Mouse (Mus musculus) hindbrain, embryonic 14.5 days (tissue): ENCODE results near the gene Ranbp9. TPM values are rescaled to one million over a fixed set of nuclear protein-coding genes. Genes with fewer than 3 reads are reported as not detected.
"Not testable (repeated sequence)": the region's sequence is repeated elsewhere in the genome, so short reads cannot be mapped to it uniquely, and the experiment has no call there.

Source experiments
- ATAC-seq: fragments of 200-750 bp; cut with Nextera tagmentation; 2 replicates; pipeline ENCODE4 v1.8.0; 2017; ENCODE audit warnings: moderate number of reproducible peaks, mild to moderate bottlenecking, moderate TSS enrichment, moderate library complexity; ENCODE audit not compliant: low FRiP score
- DNase-seq: peaks from one replicate; pipeline ENCODE4 v3.0.0-alpha.2; 2015; ENCODE audit warnings: low spot score
- H3K27ac ChIP-seq: fragments of 300-500 bp; sonication (generic); 2 replicates; pipeline ENCODE4 v1.5.1; 2014; ENCODE audit warnings: mild to moderate bottlenecking, moderate library complexity
- H3K27me3 ChIP-seq: fragments of 300-500 bp; sonication (generic); 2 replicates; pipeline ENCODE4 v1.6.1; 2014; ENCODE audit warnings: mild to moderate bottlenecking, low read length, mixed read lengths; ENCODE audit not compliant: control insufficient read depth, insufficient read depth
- H3K36me3 ChIP-seq: fragments of 300-500 bp; sonication (generic); replicated peaks from 2 replicates; pipeline ENCODE4 v1.6.1; 2014; ENCODE audit not compliant: control insufficient read depth, insufficient read depth
- H3K4me1 ChIP-seq: fragments of 300-500 bp; sonication (generic); replicated peaks from 2 replicates; pipeline ENCODE4 v1.6.1; 2014; ENCODE audit warnings: antibody characterized with exemption, low read length, mixed read lengths; ENCODE audit not compliant: control insufficient read depth, insufficient read depth
- H3K4me2 ChIP-seq: fragments of 300-500 bp; sonication (generic); replicated peaks from 2 replicates; pipeline ENCODE4 v1.6.1; 2014; ENCODE audit warnings: mild to moderate bottlenecking, moderate library complexity
- H3K4me3 ChIP-seq: fragments of 300-500 bp; sonication (generic); replicated peaks from 2 replicates; pipeline ENCODE4 v1.5.1; 2014; ENCODE audit warnings: mild to moderate bottlenecking, low read length
- H3K9ac ChIP-seq: fragments of 300-500 bp; sonication (generic); 2 replicates; pipeline ENCODE4 v1.6.1; 2014
- H3K9me3 ChIP-seq: fragments of 300-500 bp; sonication (generic); 2 replicates; pipeline ENCODE4 v1.6.1; 2016; ENCODE audit warnings: low read length; ENCODE audit not compliant: control insufficient read depth
- WGBS: fragments of 180-500 bp; shearing (Covaris S2); extraction: QIAGEN DNeasy Blood & Tissue Kit; methylation state at CpG from one replicate; pipeline ENCODE4 v1.1.7; 2014; 5-methylcytosine and 5-hydroxymethylcytosine counted together
- polyA plus RNA-seq: library from polyadenylated mRNA; unstranded; fragments of >200 nt; fragmentation: Nextera tagmentation; extraction: Ambion mirVana; gene quantifications from 2 replicates; pipeline ENCODE4 v1.2.1, GENCODE M21; 2014

Ranbp9 gene
- polyA plus RNA-seq, 1 experiment from 2014 or later = 16.8 TPM

DNA sequence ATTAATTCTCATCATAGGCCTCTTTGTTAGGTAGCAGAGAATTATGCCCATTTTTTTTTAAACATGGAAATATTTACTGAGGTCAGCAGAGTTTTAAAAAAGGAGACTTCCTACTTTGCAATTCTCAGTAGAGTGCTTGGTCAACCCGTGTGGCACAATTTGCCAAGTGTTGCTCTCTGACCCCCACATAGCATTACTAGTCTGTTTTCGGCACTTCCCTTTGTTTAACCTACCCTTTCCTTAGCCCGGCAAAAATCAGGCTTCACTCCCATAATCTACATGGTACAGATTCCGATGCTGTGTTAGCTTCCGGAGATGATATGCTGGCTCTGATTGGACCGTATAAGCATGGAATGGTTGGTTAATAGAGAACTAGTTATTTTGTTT, 770 bp upstream of the Ranbp9 start:
- H3K4me1 ChIP-seq = peaks cover 31% of the 10 kb centered on the region
- H3K9me3 ChIP-seq = no peaks in the 10 kb centered on the region
- H3K4me3 ChIP-seq = peak overlapping the region; percentile 96
- H3K27ac ChIP-seq = peak overlapping the region; percentile 99
- ATAC-seq (no peak), DNase-seq (no peak)
- 28% methylated on average over 6 of the region's 6 CpGs for WGBS
- H3K27me3 ChIP-seq = no peaks in the 10 kb centered on the region
- peak overlapping the region; percentile 59 for H3K4me2 ChIP-seq
- H3K9ac ChIP-seq = peak overlapping the region; percentile 99
- H3K36me3 ChIP-seq = no peaks in the 10 kb centered on the region

DNA sequence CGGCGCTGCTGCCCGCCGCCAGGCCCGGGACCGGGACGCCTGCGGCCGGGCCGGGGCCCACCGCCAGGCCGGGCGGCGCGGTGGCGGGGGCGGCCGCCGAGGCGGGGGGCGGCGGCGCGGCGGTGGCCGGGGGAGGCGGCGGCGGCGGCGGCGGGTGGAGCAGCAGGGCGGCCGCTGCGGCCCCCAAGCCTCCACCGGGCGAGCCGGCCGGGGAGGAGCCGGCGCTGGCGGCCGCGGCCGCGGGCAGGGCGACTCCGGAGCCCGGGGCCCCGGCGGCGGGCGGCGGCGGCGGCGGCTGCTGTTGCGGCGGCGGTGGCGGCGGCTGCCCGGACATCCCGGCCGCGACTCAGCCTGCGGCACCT, 506 bp downstream of the Ranbp9 start:
- Histone ChIP-seq H3K27me3 (no peaks in the 10 kb centered on the region), H3K4me3 (peak overlapping the region; percentile 96), H3K36me3 (no peaks in the 10 kb centered on the region), H3K4me2 (peak overlapping the region; percentile 59), H3K9me3 (no peaks in the 10 kb centered on the region), H3K4me1 (peaks cover 33% of the 10 kb centered on the region), H3K9ac (peak overlapping the region; percentile 99), H3K27ac (peak overlapping the region; percentile 99)
- peak; percentile 10 for ATAC-seq
- no peak for DNase-seq
- under 1% methylated on average over 41 of the region's 67 CpGs for WGBS

- Histone ChIP-seq H3K9ac (peak overlapping the region; percentile 99), H3K27me3 (no peaks in the 10 kb centered on the region), H3K27ac (peak overlapping the region; percentile 99), H3K4me2 (peak overlapping the region; percentile 59), H3K4me1 (peaks cover 33% of the 10 kb centered on the region), H3K9me3 (no peaks in the 10 kb centered on the region), H3K4me3 (peak overlapping the region; percentile 96), H3K36me3 (no peaks in the 10 kb centered on the region)
- DNase-seq (no peak), ATAC-seq (0 out of 2 replicates have a peak, but pooled peaks have one; percentile 5)
- WGBS = under 1% methylated on average over 36 of the region's 36 CpGs
Measured at GRCm38 (mm10) chr13:43479767-43480571, 1.1 kb downstream of the Ranbp9 start.

DNA sequence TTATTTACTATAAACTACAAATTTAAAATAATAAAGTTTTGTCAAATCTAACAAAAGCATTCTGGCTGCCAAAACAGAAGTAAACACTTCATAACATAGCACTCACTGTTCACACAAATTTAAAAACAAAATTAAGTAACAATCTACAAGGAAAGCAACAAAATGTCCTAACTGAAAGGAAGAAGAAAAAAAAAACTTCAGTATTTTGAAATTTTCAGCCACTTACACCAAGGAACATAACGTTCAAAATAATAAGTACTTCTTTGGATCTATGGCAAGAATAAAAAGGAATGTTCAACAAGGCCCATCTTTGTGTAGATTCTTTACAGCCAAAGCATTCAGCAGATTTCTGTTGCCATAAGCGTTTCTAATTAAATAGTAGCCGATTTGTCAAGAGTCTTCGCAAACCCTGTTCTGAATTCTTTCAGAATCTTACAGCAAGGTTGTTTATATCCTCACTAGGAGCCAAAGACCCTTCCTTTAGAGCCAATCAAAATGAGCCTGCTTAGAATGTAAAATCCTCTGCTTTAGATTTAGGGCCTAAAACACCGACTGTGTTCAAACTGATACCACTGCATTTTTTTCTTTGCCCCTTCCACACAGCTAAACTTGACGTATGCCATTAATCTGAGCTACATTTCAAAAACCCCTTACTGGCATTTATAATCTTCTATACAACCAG, 1.9 kb downstream of the Ranbp9 start:
- Histone ChIP-seq H3K4me2 (peak overlapping the region; percentile 59), H3K9me3 (no peaks in the 10 kb centered on the region), H3K36me3 (no peaks in the 10 kb centered on the region), H3K27me3 (no peaks in the 10 kb centered on the region), H3K4me3 (peak overlapping the region; percentile 96), H3K4me1 (peaks cover 39% of the 10 kb centered on the region), H3K27ac (peak overlapping the region; percentile 99), H3K9ac (peak overlapping the region; percentile 99)
- WGBS = 4% methylated on average over 6 of the region's 6 CpGs
- ATAC-seq (no peak), DNase-seq (peak; percentile 42)

DNA sequence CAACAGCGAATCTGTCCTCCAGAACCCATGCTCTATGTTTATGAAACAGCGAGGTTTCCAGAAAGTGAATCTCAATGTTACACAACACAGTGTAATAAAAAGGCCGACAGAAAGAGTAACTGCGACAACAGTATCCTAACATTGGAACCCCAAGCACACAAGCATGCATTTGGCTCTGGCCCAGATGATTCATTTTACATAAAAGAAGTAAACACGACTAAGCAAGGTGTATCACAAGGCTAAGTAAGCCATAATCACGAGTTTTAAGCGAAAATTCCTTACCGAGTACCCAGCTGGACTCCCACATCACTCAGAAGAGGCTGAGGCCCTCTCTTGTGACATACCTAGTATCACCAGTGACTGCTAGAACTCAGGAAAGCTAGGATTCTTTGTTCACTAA, 2.5 kb downstream of the Ranbp9 start:
- peaks cover 39% of the 10 kb centered on the region for H3K4me1 ChIP-seq
- peak; percentile 38 for DNase-seq

GRCm38 (mm10) chr13:43477098-43477697, 3.9 kb downstream of the Ranbp9 start:
- ATAC-seq (no peak), DNase-seq (no peak)
- Histone ChIP-seq H3K4me1 (peaks cover 39% of the 10 kb centered on the region), H3K36me3 (no peaks in the 10 kb centered on the region), H3K4me3 (no peak overlapping the region), H3K27ac (no peak overlapping the region), H3K9ac (no peak overlapping the region), H3K9me3 (no peaks in the 10 kb centered on the region), H3K4me2 (peak overlapping the region; percentile 59), H3K27me3 (no peaks in the 10 kb centered on the region)
- 85% methylated on average over 3 of the region's 3 CpGs for WGBS

More for the DNA sequence above, 2.5 kb downstream of the Ranbp9 start:
- H3K4me2 ChIP-seq = peak overlapping the region; percentile 59
- 0 out of 2 replicates have a peak overlapping the region, but pooled peaks have one; percentile 7 for H3K27ac ChIP-seq
- 22% methylated on average over 8 of the region's 8 CpGs for WGBS
- H3K9ac ChIP-seq = peak overlapping the region; percentile 99
- H3K9me3 ChIP-seq = no peaks in the 10 kb centered on the region
- H3K27me3 ChIP-seq = no peaks in the 10 kb centered on the region
- no peak for ATAC-seq
- no peaks in the 10 kb centered on the region for H3K36me3 ChIP-seq
- H3K4me3 ChIP-seq = peak overlapping the region; percentile 96

- Histone ChIP-seq H3K4me2 (no peak overlapping the region), H3K4me1 (peaks cover 33% of the 10 kb centered on the region), H3K9ac (no peak overlapping the region), H3K4me3 (no peak overlapping the region), H3K9me3 (no peaks in the 10 kb centered on the region), H3K27ac (no peak overlapping the region), H3K27me3 (no peaks in the 10 kb centered on the region), H3K36me3 (no peaks in the 10 kb centered on the region)
- WGBS = 86% methylated on average over 7 of the region's 7 CpGs
- ATAC-seq = no peak
- DNase-seq = no peak
Measured at GRCm38 (mm10) chr13:43476226-43476625, 4.9 kb downstream of the Ranbp9 start.

GRCm38 (mm10) chr13:43474722-43475121, 6.4 kb downstream of the Ranbp9 start:
- H3K4me1 ChIP-seq = peaks cover 33% of the 10 kb centered on the region
- H3K36me3 ChIP-seq = no peaks in the 10 kb centered on the region
- 92% methylated on average over 5 of the region's 5 CpGs for WGBS
- H3K4me3 ChIP-seq = no peak overlapping the region
- H3K9me3 ChIP-seq = 0 out of 2 replicates have a peak, but pooled peaks cover 2% of the 10 kb centered on the region
- DNase-seq (no peak), ATAC-seq (no peak)
- no peak overlapping the region for H3K9ac ChIP-seq
- H3K27ac ChIP-seq = no peak overlapping the region
- no peak overlapping the region for H3K4me2 ChIP-seq
- no peaks in the 10 kb centered on the region for H3K27me3 ChIP-seq

- H3K4me1 ChIP-seq, H3K4me3 ChIP-seq, H3K4me2 ChIP-seq, H3K27me3 ChIP-seq, H3K9ac ChIP-seq, H3K9me3 ChIP-seq, H3K36me3 ChIP-seq, ATAC-seq, DNase-seq, H3K27ac ChIP-seq: not testable (repeated sequence)
- WGBS = 90% methylated on average over 1 of the region's 1 CpGs
Measured at GRCm38 (mm10) chr13:43471861-43472260, 9.2 kb downstream of the Ranbp9 start.
